11 mouse cellular contexts compared by ENCODE assay signal in the genomic region with DNA sequence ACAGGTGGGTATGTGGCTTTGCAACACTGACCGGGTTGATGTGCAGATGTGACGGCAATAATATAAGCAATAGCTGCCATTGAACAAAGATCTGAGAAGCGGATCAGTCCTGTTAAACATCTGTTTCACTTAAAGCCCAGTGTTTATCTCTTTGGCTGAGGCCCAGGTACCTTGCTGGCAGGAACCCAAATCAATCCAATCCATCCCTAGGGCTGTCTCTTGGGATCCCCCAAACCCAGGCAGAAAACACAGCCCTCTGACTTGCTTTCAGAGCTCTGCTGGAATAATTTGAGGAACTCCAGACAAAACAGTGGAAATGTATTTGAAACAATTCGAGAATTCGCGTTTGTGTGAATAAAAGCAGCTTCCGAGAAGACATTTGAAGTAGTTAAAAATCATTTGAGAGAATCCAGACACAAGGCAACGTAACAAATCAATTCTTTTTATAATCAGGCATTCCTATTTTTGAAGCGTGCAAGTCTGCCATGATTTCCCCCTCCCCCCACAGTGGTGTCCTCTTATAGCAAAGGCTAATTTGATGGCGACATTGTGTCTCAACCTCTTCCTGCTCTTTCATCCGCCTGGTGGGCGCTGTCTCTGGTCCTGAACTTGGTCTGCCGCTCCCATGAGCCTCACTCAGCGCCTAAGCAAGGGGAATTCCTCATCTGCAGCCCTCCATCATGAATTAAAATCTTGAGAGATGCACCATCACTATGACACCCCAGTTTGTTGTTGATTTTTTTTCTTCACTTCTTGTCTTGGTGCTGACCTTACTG. TPM values are rescaled to one million over a fixed set of nuclear protein-coding genes. Genes with fewer than 3 reads are reported as not detected.
DNase-seq lines count a peak whose midpoint lies in the region; ATAC-seq and TF ChIP-seq lines count a peak whose summit lies in the region.
"Had no signal": no experiment of that assay in that cellular context is flagged by ENCODE, and none has a peak within 500 bp of the region (broad histone marks: within the 10 kb centered on the region; RNA-seq: fewer than 3 reads in every experiment).

No protein-coding gene starts in this region.

- no peak overlapping the region for H3K27ac ChIP-seq in hindbrain, embryonic 11.5 days (ENCODE audit: low read depth, low read length)
- H3K27ac ChIP-seq in hindbrain, embryonic 13.5 days: no peak overlapping the region
- no peak overlapping the region for H3K27ac ChIP-seq in limb, embryonic 10.5 days
- H3K27ac ChIP-seq in layer of hippocampus, adult 2 months: no peak overlapping the region

- ATAC-seq in hindbrain, embryonic 11.5 days (ENCODE audit: low FRiP score): no peak
- no peak for ATAC-seq in hindbrain, embryonic 13.5 days (ENCODE audit: low FRiP score)

- intact Hi-C loops in left cerebral cortex, postnatal 4 days (cut with DNase I): no loop called here

- no peak overlapping the region for H3K4me2 ChIP-seq in hindbrain, embryonic 11.5 days (replicated peaks; ENCODE audit: low read depth, low read length)
- no peak overlapping the region for H3K4me2 ChIP-seq in hindbrain, embryonic 13.5 days

- no peaks in the 10 kb centered on the region for H3K4me1 ChIP-seq in hindbrain, embryonic 11.5 days (replicated peaks; ENCODE audit: control insufficient read depth, insufficient read depth, low read length)
- H3K4me1 ChIP-seq in hindbrain, embryonic 13.5 days (replicated peaks): peaks cover 16% of the 10 kb centered on the region
- H3K4me1 ChIP-seq in limb, embryonic 10.5 days: no peaks in the 10 kb centered on the region

- no peak overlapping the region for H3K9ac ChIP-seq in hindbrain, embryonic 11.5 days (ENCODE audit: low read depth, low read length)
- H3K9ac ChIP-seq in hindbrain, embryonic 13.5 days: no peak overlapping the region

- WGBS in hindbrain, embryonic 11.5 days: 52% methylated on average over 14 of the region's 14 CpGs
- 45% methylated on average over 14 of the region's 14 CpGs for WGBS in hindbrain, embryonic 13.5 days
- WGBS in limb, embryonic 10.5 days: 49% methylated on average over 14 of the region's 14 CpGs

- no peak overlapping the region for H3K4me3 ChIP-seq in hindbrain, embryonic 11.5 days (ENCODE audit: low read depth, low read length)
- H3K4me3 ChIP-seq in hindbrain, embryonic 13.5 days: no peak overlapping the region
- no peak overlapping the region for H3K4me3 ChIP-seq in limb, embryonic 10.5 days
- no peak overlapping the region for H3K4me3 ChIP-seq in layer of hippocampus, adult 2 months

- no peaks in the 10 kb centered on the region for H3K9me3 ChIP-seq in hindbrain, embryonic 11.5 days (ENCODE audit: control insufficient read depth, low read length)
- H3K9me3 ChIP-seq in hindbrain, embryonic 13.5 days: no peaks in the 10 kb centered on the region
- H3K9me3 ChIP-seq in limb, embryonic 10.5 days (replicated peaks): no peaks in the 10 kb centered on the region

- TF ChIP-seq CTCF in layer of hippocampus, adult 2 months (conservative IDR thresholded peaks at IDR 0.05): no peak

- H3K27me3 ChIP-seq in hindbrain, embryonic 11.5 days (ENCODE audit: control insufficient read depth, insufficient read depth, low read length): no peaks in the 10 kb centered on the region
- no peaks in the 10 kb centered on the region for H3K27me3 ChIP-seq in hindbrain, embryonic 13.5 days
- H3K27me3 ChIP-seq in limb, embryonic 10.5 days (ENCODE audit: low read depth, poor library complexity, severe bottlenecking): no peaks in the 10 kb centered on the region

- DNase-seq in hindbrain, embryonic 11.5 days (ENCODE audit: low spot score): peak; percentile 60
- DNase-seq in 416B (ENCODE audit: low read depth) (peak; percentile 46), ZHBTc4 (ENCODE audit: low read depth, low spot score) (peak; percentile 89)
- peak; percentile 85 for DNase-seq in limb, embryonic 10.5 days (ENCODE audit: low spot score)
- DNase-seq in layer of hippocampus, adult 2 months (ENCODE audit: low spot score in 2 of 2): no peak
- DNase-seq in right cerebral cortex, adult 2 months (ENCODE audit: low spot score in 2 of 2): no peak
- DNase-seq in left cerebral cortex, postnatal 4 days: no peak

- no peaks in the 10 kb centered on the region for H3K36me3 ChIP-seq in hindbrain, embryonic 11.5 days (ENCODE audit: control insufficient read depth, insufficient read depth, low read length)
- H3K36me3 ChIP-seq in hindbrain, embryonic 13.5 days: no peaks in the 10 kb centered on the region
- no peaks in the 10 kb centered on the region for H3K36me3 ChIP-seq in limb, embryonic 10.5 days

RNA-seq across cellular contexts. Expression of a gene that starts 25.2 kb away (rescaled TPM):
- polyA plus RNA-seq in hindbrain, embryonic 11.5 days (2014; fragmentation: Nextera tagmentation; extraction: Ambion mirVana): 0.08 TPM in 2 replicates
- polyA plus RNA-seq in hindbrain, embryonic 13.5 days (2015; fragmentation: Nextera tagmentation; extraction: Ambion mirVana): 2.2 and 2.5 TPM in 2 replicates
- not detected in 2 replicates for polyA plus RNA-seq in limb, embryonic 10.5 days (2016; fragmentation: Nextera tagmentation; extraction: Ambion mirVana)
- total RNA-seq in layer of hippocampus, adult 2 months (2021): 100 to 1,000 TPM; 128 to 133 TPM
- total RNA-seq in left cerebral cortex, postnatal 4 days (2021): 10 to 100 TPM; 31.4 to 34.2 TPM
- total RNA-seq: gastrocnemius, postnatal 4 days had no signal
- polyA plus RNA-seq: liver, embryonic 16.5 days; spleen, adult 2 months had no signal

Comparison
In these comparisons a context has a peak if more than half of its experiments do, and no peak if none do; other contexts are left out.
1. DNase-seq: peak in hindbrain, embryonic 11.5 days (single experiment), 416B (single experiment), ZHBTc4 (single experiment) and limb, embryonic 10.5 days (single experiment); none in layer of hippocampus, adult 2 months (0 of 2), right cerebral cortex, adult 2 months (0 of 2) and left cerebral cortex, postnatal 4 days (single experiment).